18 mouse cellular contexts compared by ENCODE assay signal in the genomic region with DNA sequence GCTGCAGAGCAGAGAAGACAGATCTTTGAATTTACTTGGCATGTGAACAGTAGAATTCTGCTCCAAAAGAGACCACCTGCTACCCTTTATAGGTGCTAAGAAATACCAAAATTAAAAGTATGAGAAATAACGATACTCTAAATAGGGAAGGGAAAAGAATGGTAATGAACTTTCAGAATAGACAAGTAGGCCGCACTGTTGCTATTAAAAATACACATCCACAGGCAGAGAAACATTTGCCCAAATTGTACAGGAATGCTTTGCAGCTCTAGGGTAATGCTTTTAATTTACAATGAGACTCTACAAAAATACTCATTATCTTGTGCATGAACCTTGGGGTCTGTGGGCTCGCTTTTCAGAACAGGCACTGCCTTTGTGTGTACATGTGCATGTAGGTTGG.
"Had no signal": no experiment of that assay in that cellular context is flagged by ENCODE, and none has a peak within 500 bp of the region (broad histone marks: within the 10 kb centered on the region; RNA-seq: fewer than 3 reads in every experiment).

No protein-coding gene starts in this region.

- ATAC-seq: hindbrain, embryonic 16.5 days; inflammation-experienced regulatory T-cells, adult 6 months; intestine, embryonic 15.5 days; intestine, postnatal 0 days; liver, embryonic 12.5 days had no signal

- DNase-seq: gastrocnemius, adult 2 months; gastrocnemius, postnatal 10 days; gastrocnemius, postnatal 25 days; heart, adult 18-20 months; heart, postnatal 10 days; heart, postnatal 4 days; kidney, adult 18-20 months; kidney, adult 8-10 months; kidney, postnatal 14 days; kidney, postnatal 36 days; layer of hippocampus, adult 9-11 months; layer of hippocampus, postnatal 36 days; left cerebral cortex, postnatal 4 days had no signal
